Mouse (Mus musculus) right cerebral cortex, postnatal 36 days (tissue): ENCODE data around the gene Gm17545.

Source experiments
- DNase-seq, 2 experiments: peaks; one replicate each; pipeline ENCODE4 v3.0.0; 2022; ENCODE audit warnings: low spot score in 2 of 2, mixed read lengths in 1 of 2

The Gm17545 gene

DNA sequence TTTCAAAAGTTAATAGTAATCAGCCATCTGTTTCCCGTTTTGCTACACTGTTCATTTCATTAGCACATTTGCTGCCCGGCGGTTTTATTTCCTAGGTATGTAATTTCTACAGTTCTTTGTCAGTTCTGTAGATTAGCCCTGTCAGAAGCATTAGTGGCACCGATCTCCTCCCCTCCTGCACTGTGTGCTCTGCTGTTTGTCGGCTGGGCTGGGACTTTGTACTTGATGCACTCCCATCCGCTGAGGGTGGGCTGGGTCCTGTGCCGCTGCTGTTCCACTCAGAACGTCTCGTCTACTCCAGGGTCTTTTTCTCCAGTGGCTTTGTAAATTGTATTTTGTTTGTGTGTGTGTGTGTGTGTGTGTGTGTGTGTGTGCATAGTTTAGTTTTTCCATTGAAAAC, 34.9 kb downstream of the Gm17545 start:
- no peak for DNase-seq

DNA sequence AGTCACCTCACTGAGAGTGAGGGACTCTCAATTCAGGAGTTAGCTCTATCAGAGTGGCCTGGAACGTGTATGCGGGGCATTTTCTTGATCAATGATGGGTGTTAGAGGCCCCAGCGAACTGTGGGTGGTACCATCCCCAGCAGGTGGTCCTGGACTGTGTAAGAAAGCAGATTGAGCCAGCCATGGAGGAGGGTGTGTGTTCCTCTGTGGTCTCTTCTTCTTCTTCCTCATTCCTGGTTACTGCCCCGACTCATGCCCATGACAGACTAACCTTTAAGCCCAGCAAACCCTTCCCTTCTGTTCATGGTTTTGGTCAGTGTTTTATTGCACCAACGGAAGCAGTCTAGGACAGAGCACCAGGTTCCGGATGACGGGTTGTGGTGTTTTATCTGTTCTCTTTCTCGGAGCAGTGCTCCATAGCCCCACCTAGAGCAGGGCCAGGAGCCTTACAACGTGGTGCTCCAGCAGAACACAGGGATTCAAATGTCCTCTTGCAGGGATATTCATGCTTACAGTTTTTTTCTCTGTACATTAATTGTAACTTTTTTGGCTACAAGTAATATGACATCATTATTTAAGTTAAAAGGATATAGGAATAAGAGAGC, 40.2 kb downstream of the Gm17545 start:
- no peak for DNase-seq

GRCm38 (mm10) chr9:22495133-22495532, 41.0 kb downstream of the Gm17545 start:
- DNase-seq, result no peak

DNA sequence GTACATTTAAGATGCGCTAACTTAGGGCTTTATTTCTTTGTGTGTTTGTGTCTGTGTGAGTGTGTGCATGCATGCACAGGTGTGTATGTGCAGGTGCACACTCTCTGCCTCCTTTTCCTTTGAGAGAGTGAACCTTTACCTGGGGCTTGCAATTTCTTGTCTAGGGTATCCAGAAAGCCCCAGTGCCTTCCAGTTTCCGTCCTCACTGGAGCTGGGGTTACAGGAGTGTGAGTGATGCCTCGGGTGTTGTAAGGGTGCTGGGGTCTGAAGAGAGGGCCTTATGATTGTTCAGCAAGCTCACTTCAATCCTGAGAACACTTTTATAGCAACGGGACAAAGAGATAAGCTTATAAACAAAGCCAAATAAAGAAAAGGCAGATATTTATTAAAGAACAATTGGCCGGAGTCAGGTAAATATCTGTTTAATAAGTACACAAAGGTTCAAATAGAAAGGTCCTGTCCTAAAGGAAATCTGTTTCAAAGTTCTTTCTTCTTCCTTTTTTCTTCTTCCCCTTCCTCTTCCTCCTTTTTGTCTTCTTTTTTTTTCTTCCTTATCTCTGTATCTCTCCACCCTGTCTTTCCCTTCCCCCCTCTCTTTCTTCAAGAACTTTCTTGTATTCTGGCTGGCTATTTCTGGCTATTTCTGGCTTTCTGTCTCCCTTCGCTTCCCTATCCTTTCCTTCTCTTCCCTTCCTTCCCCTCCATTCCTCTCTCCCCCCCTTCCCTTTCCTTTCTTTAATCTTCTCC, 43.1 kb downstream of the Gm17545 start:
- no peak for DNase-seq

DNA sequence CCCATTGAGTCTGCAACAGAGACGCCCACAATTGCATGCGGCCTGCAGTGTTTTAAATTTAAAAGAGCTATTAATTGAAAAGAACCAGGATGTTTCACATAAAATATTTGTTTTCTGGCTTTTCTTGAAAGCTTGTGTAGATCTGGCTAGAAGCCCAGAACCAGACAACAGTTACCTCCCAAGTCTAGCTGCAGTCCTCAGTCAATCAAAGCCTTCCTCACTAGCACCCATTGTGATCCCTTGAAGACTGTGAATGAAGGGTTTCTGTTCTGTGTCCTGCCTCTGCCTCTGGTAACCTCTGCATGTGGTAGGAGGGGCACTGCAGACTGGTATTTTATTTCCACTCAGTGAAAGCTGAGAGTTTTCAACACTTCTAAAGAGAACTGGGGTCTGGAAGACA, 48.9 kb downstream of the Gm17545 start:
- no peak for DNase-seq

DNA sequence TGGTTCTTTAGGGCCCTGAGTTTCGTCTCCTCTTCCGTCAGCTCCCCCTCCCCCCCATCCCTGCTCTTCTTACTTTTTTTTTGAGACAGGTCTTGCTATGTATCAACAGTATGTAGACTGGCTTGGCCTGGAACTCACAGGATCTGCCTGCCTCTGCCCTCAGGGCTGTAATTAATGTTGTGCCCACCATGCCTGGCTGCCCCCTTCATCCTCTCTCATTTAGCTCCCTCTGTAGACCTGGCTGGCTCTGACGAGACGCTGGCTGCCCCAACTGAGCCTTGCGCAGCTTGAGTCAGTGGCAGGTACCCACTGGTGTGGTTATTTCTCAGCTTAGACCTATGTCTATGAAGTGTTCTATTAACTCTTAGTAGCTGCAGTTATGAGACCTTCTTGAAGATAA, 49.5 kb downstream of the Gm17545 start:
- DNase-seq, result no peak

DNA sequence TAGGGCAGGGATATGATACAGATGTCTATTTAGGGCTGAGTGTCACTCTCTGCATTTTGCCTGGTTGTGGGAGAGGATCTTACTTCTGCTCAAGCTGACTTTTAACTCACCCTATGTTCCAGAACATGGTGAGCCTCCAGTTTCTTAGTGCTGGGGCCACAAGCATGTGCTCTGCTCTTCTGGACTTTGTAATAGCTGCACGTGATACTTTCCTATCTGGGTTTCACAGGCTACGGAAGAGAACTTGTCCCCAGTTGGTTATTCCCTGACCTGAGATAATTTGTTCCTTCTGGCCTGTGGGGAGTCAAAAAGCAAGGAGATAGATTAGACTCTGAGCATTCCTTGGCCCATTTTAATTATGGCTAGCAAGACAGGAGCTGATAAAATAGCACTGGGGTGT, 51.5 kb downstream of the Gm17545 start:
- DNase-seq, result no peak
